Comparison of ENCODE assay signal across 11 mouse cellular contexts in the genomic region with DNA sequence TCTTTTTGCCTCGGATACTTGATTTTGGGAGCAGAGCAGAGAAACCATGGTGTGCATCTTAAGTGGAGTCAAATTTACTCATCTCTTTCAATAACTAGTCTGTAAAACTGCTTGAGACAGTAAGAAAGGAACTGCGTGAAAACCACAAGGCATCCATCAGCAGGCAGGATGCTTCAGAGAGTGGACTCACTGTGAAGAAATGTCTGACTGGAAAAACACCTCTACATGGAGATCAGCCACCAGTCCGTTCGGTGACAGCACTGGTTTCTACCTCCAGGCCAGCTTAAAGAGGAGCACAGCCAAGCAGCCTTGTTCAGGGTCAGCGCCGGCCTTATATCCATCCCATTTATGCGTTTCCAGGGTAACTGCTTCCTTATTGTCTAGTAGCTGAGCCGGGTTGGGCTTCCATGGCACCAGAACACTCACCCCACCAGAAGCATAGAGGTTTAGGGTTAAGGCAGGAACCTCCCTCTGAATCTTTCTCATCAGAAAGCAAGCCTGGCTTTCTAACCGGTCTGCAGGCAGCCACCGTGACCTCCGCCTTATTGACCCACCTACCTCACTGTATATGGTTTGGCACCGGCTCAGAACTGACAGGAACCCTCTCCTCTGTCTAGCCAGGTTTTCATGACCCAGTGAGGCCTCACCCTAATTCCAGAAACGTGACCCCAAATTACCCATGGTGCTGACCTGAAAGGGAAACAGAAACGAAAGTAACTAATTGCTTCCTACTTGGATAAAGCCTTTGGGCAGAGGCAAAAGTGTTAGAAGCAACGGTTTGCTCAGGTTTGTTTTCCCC. TPM values are rescaled to one million over a fixed set of nuclear protein-coding genes. Genes with fewer than 3 reads are reported as not detected.
DNase-seq lines count a peak whose midpoint lies in the region; ATAC-seq and TF ChIP-seq lines count a peak whose summit lies in the region.
"Had no signal": no experiment of that assay in that cellular context is flagged by ENCODE, and none has a peak within 500 bp of the region (broad histone marks: within the 10 kb centered on the region; RNA-seq: fewer than 3 reads in every experiment).

No protein-coding gene starts in this region.

- H3K4me3 ChIP-seq in heart, adult 2 months = no peak overlapping the region; the same call in 1 of the 2 replicates
- no peak overlapping the region for H3K4me3 ChIP-seq in midbrain, embryonic 11.5 days (ENCODE audit: low read depth, low read length)
- H3K4me3 ChIP-seq in midbrain, embryonic 14.5 days (replicated peaks; ENCODE audit: low read depth, low read length) = no peak overlapping the region
- H3K4me3 ChIP-seq in brown adipose tissue, adult 24 weeks (ENCODE audit: insufficient read depth, low read depth, low read length) = peak overlapping the region; percentile 58
- H3K4me3 ChIP-seq in layer of hippocampus, adult 2 months = no peak overlapping the region; the same call in 1 of the 2 replicates
- H3K4me3 ChIP-seq: heart, embryonic 13.5 days; lung, embryonic 15.5 days; stomach, embryonic 15.5 days had no signal

- TF ChIP-seq POLR2A in heart, adult 2 months (IDR thresholded peaks at IDR 0.05; ENCODE audit: insufficient read depth, low read depth, low read length) = no peak

- H3K4me2 ChIP-seq in midbrain, embryonic 11.5 days = no peak overlapping the region
- H3K4me2 ChIP-seq in midbrain, embryonic 14.5 days (ENCODE audit: low read length) = no peak overlapping the region
- H3K4me2 ChIP-seq: heart, embryonic 13.5 days; lung, embryonic 15.5 days; stomach, embryonic 15.5 days had no signal

- ATAC-seq in midbrain, embryonic 11.5 days (ENCODE audit: low FRiP score) = 0 out of 2 replicates have a peak, but pooled peaks have one; percentile 11
- no peak for ATAC-seq in midbrain, embryonic 14.5 days (ENCODE audit: low FRiP score, low TSS enrichment)
- ATAC-seq in monocyte, adult 5-6 weeks (replicated peaks; ENCODE audit: insufficient number of reproducible peaks, low FRiP score, low TSS enrichment, poor library complexity, severe bottlenecking) = peak; percentile 49; the same call in 1 of the 2 replicates

- 62% methylated on average over 15 of the region's 15 CpGs for WGBS in heart, adult 2 months
- WGBS in midbrain, embryonic 11.5 days = 41% methylated on average over 15 of the region's 15 CpGs
- 28% methylated on average over 15 of the region's 15 CpGs for WGBS in midbrain, embryonic 14.5 days

- H3K27ac ChIP-seq in heart, adult 2 months = peak overlapping the region; percentile 41
- no peak overlapping the region for H3K27ac ChIP-seq in midbrain, embryonic 11.5 days (ENCODE audit: low read depth, low read length)
- H3K27ac ChIP-seq in midbrain, embryonic 14.5 days (replicated peaks; ENCODE audit: low read depth, low read length) = no peak overlapping the region
- H3K27ac ChIP-seq in brown adipose tissue, adult 24 weeks (replicated peaks; ENCODE audit: low read depth, low read length) = peak overlapping the region; percentile 83
- no peak overlapping the region for H3K27ac ChIP-seq in layer of hippocampus, adult 2 months
- H3K27ac ChIP-seq: heart, embryonic 13.5 days; lung, embryonic 15.5 days; stomach, embryonic 15.5 days had no signal

- H3K4me1 ChIP-seq in heart, adult 2 months (ENCODE audit: control insufficient read depth, insufficient read depth, low read length) = no peaks in the 10 kb centered on the region
- H3K4me1 ChIP-seq in midbrain, embryonic 11.5 days (ENCODE audit: control insufficient read depth, insufficient read depth, low read length) = peaks cover 10% of the 10 kb centered on the region
- H3K4me1 ChIP-seq in midbrain, embryonic 14.5 days (ENCODE audit: control insufficient read depth, insufficient read depth, low read length) = peaks cover 5% of the 10 kb centered on the region; the same call in 1 of the 2 replicates
- H3K4me1 ChIP-seq in brown adipose tissue, adult 24 weeks (ENCODE audit: control insufficient read depth, insufficient read depth, insufficient read length, low read length) = peaks cover 13% of the 10 kb centered on the region
- H3K4me1 ChIP-seq: heart, embryonic 13.5 days; lung, embryonic 15.5 days; stomach, embryonic 15.5 days had no signal

- TF ChIP-seq CTCF in heart, adult 2 months (IDR thresholded peaks at IDR 0.05) = no peak
- no peak for TF ChIP-seq CTCF in layer of hippocampus, adult 2 months (conservative IDR thresholded peaks at IDR 0.05)

- H3K27me3 ChIP-seq in heart, adult 2 months (ENCODE audit: control insufficient read depth, insufficient read depth, low read length) = no peaks in the 10 kb centered on the region
- H3K27me3 ChIP-seq in midbrain, embryonic 11.5 days (ENCODE audit: control insufficient read depth, insufficient read depth, low read length) = no peaks in the 10 kb centered on the region
- no peaks in the 10 kb centered on the region for H3K27me3 ChIP-seq in midbrain, embryonic 14.5 days (ENCODE audit: control insufficient read depth, insufficient read depth, low read length)
- H3K27me3 ChIP-seq: heart, embryonic 13.5 days; lung, embryonic 15.5 days; stomach, embryonic 15.5 days had no signal

- no peaks in the 10 kb centered on the region for H3K79me2 ChIP-seq in heart, adult 2 months (replicated peaks; ENCODE audit: control insufficient read depth, insufficient read depth, low read length)

- no peak for TF ChIP-seq EP300 in heart, adult 2 months (IDR thresholded peaks at IDR 0.05; ENCODE audit: insufficient read depth, low read depth, low read length)

- intact Hi-C loops in heart, adult 2 months (cut with DNase I) = no loop called here

- no peaks in the 10 kb centered on the region for H3K9me3 ChIP-seq in midbrain, embryonic 11.5 days (ENCODE audit: control insufficient read depth, low read length)
- H3K9me3 ChIP-seq in midbrain, embryonic 14.5 days (ENCODE audit: control insufficient read depth, low read length) = no peaks in the 10 kb centered on the region
- H3K9me3 ChIP-seq: heart, embryonic 13.5 days; lung, embryonic 15.5 days; stomach, embryonic 15.5 days had no signal

- H3K36me3 ChIP-seq in heart, adult 2 months (ENCODE audit: control insufficient read depth, insufficient read depth, low read length) = no peaks in the 10 kb centered on the region
- no peaks in the 10 kb centered on the region for H3K36me3 ChIP-seq in midbrain, embryonic 11.5 days (ENCODE audit: control insufficient read depth, insufficient read depth, low read length)
- no peaks in the 10 kb centered on the region for H3K36me3 ChIP-seq in midbrain, embryonic 14.5 days (ENCODE audit: control insufficient read depth, insufficient read depth, low read length)
- H3K36me3 ChIP-seq: heart, embryonic 13.5 days; lung, embryonic 15.5 days; stomach, embryonic 15.5 days had no signal

- DNase-seq in heart, adult 2 months = peak in 1 of 2 experiments; percentile 32
- DNase-seq in heart, adult 8-10 months (ENCODE audit: low spot score) = no peak
- DNase-seq in midbrain, embryonic 11.5 days (ENCODE audit: low spot score, missing footprints) = no peak
- DNase-seq in midbrain, embryonic 14.5 days = no peak
- DNase-seq in layer of hippocampus, adult 2 months (ENCODE audit: low spot score in 2 of 2) = no peak
- no peak for DNase-seq in ovary, postnatal 36 days (ENCODE audit: low spot score)

- H3K9ac ChIP-seq in heart, adult 2 months (ENCODE audit: low read depth, low read length) = no peak overlapping the region
- peak overlapping the region; percentile 9; the same call in 1 of the 2 replicates for H3K9ac ChIP-seq in midbrain, embryonic 11.5 days (ENCODE audit: low read length)
- H3K9ac ChIP-seq in midbrain, embryonic 14.5 days (replicated peaks; ENCODE audit: low read length) = no peak overlapping the region
- H3K9ac ChIP-seq: heart, embryonic 13.5 days; lung, embryonic 15.5 days; stomach, embryonic 15.5 days had no signal

RNA-seq across cellular contexts. Expression of a gene that starts 9.9 kb away (rescaled TPM):
- 10 to 100 TPM; 57.0 to 61.2 TPM for total RNA-seq in heart, adult 2 months (2021)
- polyA plus RNA-seq in heart, adult 2 months (2012; rRNA removed) = 14.6 and 27.5 TPM in 2 replicates
- 10 to 100 TPM; 55.3 to 63.0 (median 57.9) TPM for total RNA-seq in heart, adult 8-10 months (2022)
- 292 and 298 TPM in 2 replicates for polyA plus RNA-seq in midbrain, embryonic 11.5 days (2014; fragmentation: Nextera tagmentation; extraction: Ambion mirVana)
- polyA plus RNA-seq in midbrain, embryonic 14.5 days (2014; fragmentation: Nextera tagmentation; extraction: Ambion mirVana) = 377 and 407 TPM in 2 replicates
- polyA plus RNA-seq in brown adipose tissue, adult 24 weeks (2012; ENCODE audit: insufficient read depth, insufficient read length, missing spikeins) = 59.2 and 82.6 TPM in 2 replicates
- 133 to 155 TPM (median 141 TPM) in 3 replicates for total RNA-seq in monocyte, adult 5-6 weeks (2017)
- 100 to 1,000 TPM; 233 to 246 TPM for total RNA-seq in layer of hippocampus, adult 2 months (2021)

RNA-seq across cellular contexts. Expression of a gene that starts 44.3 kb away (rescaled TPM):
- total RNA-seq in heart, adult 2 months (2021) = 10 to 100 TPM; 39.0 to 45.4 TPM
- 12.3 and 23.8 TPM in 2 replicates for polyA plus RNA-seq in heart, adult 2 months (2012; rRNA removed)
- total RNA-seq in heart, adult 8-10 months (2022) = 10 to 100 TPM; 43.0 to 49.2 (median 46.7) TPM
- 25.9 and 29.4 TPM in 2 replicates for polyA plus RNA-seq in midbrain, embryonic 11.5 days (2014; fragmentation: Nextera tagmentation; extraction: Ambion mirVana)
- polyA plus RNA-seq in midbrain, embryonic 14.5 days (2014; fragmentation: Nextera tagmentation; extraction: Ambion mirVana) = 32.9 and 34.4 TPM in 2 replicates
- polyA plus RNA-seq in brown adipose tissue, adult 24 weeks (2012; ENCODE audit: insufficient read depth, insufficient read length, missing spikeins) = 36.8 and 41.5 TPM in 2 replicates
- 16.5 to 45.5 TPM (median 28.5 TPM) in 3 replicates for total RNA-seq in monocyte, adult 5-6 weeks (2017)
- 10 to 100 TPM; 76.7 to 79.6 TPM for total RNA-seq in layer of hippocampus, adult 2 months (2021)

RNA-seq across cellular contexts. Expression of a gene that starts 49.8 kb away (rescaled TPM):
- total RNA-seq in heart, adult 2 months (2021) = 1 to 10 TPM; 3.5 to 4.0 TPM
- polyA plus RNA-seq in heart, adult 2 months (2012; rRNA removed) = 1.1 and 1.8 TPM in 2 replicates
- total RNA-seq in heart, adult 8-10 months (2022) = 1 to 10 TPM; 4.2 to 6.9 (median 5.6) TPM
- 0.37 and 0.48 TPM in 2 replicates for polyA plus RNA-seq in midbrain, embryonic 11.5 days (2014; fragmentation: Nextera tagmentation; extraction: Ambion mirVana)
- 7.7 and 8.3 TPM in 2 replicates for polyA plus RNA-seq in midbrain, embryonic 14.5 days (2014; fragmentation: Nextera tagmentation; extraction: Ambion mirVana)
- polyA plus RNA-seq in brown adipose tissue, adult 24 weeks (2012; ENCODE audit: insufficient read depth, insufficient read length, missing spikeins) = 6.4 and 7.1 TPM in 2 replicates
- 0.48 to 1.3 TPM in 2 of 3 replicates, not detected in the other for total RNA-seq in monocyte, adult 5-6 weeks (2017)
- 10 to 100 TPM; 36.2 to 38.0 TPM for total RNA-seq in layer of hippocampus, adult 2 months (2021)

Comparison
In these comparisons a context has a peak if more than half of its experiments do, and no peak if none do; other contexts are left out.
1. H3K27ac ChIP-seq: peak in heart, adult 2 months (single experiment) and brown adipose tissue, adult 24 weeks (single experiment); none in midbrain, embryonic 11.5 days (single experiment), midbrain, embryonic 14.5 days (single experiment) and layer of hippocampus, adult 2 months (single experiment).
2. RNA of a gene that starts 49.8 kb away (total RNA-seq): 36.2 to 38.0 TPM in layer of hippocampus, adult 2 months; 4.2 to 6.9 TPM in heart, adult 8-10 months, 3.5 to 4.0 TPM in heart, adult 2 months and 0.48 to 1.3 TPM in monocyte, adult 5-6 weeks; every median in the first group is over 4 times any median in the second.